Mouse (Mus musculus) thymus, adult 2 months (tissue): ENCODE data around the gene St3gal4. TPM values are rescaled to one million over a fixed set of nuclear protein-coding genes. Genes with fewer than 3 reads are reported as not detected.

Source experiments
- DNase-seq: peaks from one replicate; pipeline ENCODE4 v3.0.0; 2021
- H3K27ac ChIP-seq: fragments of 200-500 bp; 2 replicates; pipeline ENCODE4 v1.5.1; 2012; ENCODE audit warnings: low read length, control low read depth; ENCODE audit not compliant: control insufficient read depth, insufficient read depth
- H3K27me3 ChIP-seq: fragments of 200-500 bp; 2 replicates; pipeline ENCODE4 v1.6.1; 2012; ENCODE audit warnings: mild to moderate bottlenecking, low read length, moderate library complexity, mixed read lengths; ENCODE audit not compliant: control insufficient read depth, insufficient read depth
- H3K36me3 ChIP-seq: fragments of 200-500 bp; 2 replicates; pipeline ENCODE4 v1.6.1; 2012; ENCODE audit warnings: mild to moderate bottlenecking, low read length, moderate library complexity; ENCODE audit not compliant: control insufficient read depth, insufficient read depth
- H3K4me1 ChIP-seq: fragments of 200-500 bp; replicated peaks from 2 replicates; pipeline ENCODE4 v1.6.1; 2012; ENCODE audit warnings: low read length; ENCODE audit not compliant: control insufficient read depth, insufficient read depth
- H3K4me3 ChIP-seq: fragments of 200-500 bp; 2 replicates; pipeline ENCODE4 v1.5.1; 2012; ENCODE audit warnings: mild to moderate bottlenecking, low read length, control low read depth, moderate library complexity; ENCODE audit not compliant: control insufficient read depth, insufficient read depth
- CTCF ChIP-seq: fragments of 200-500 bp; IDR thresholded peaks from 2 replicates; pipeline ENCODE4 v1.5.1; 2012; ENCODE audit warnings: mild to moderate bottlenecking, control low read depth, low read length, moderate library complexity, borderline replicate concordance; ENCODE audit not compliant: control insufficient read depth, poor library complexity, insufficient read depth; ENCODE audit errors: extremely low read depth
- POLR2A ChIP-seq: fragments of 200-500 bp; IDR thresholded peaks from 2 replicates; pipeline ENCODE4 v1.6.1; 2012; ENCODE audit warnings: mild to moderate bottlenecking, low read length, control low read depth, moderate library complexity; ENCODE audit not compliant: control insufficient read depth, poor library complexity, insufficient read depth; ENCODE audit errors: extremely low read depth
- WGBS: fragments of 180-500 bp; shearing (Covaris S2); methylation state at CpG from one replicate; pipeline ENCODE4 v1.1.7; 2018; 5-methylcytosine and 5-hydroxymethylcytosine counted together
- polyA plus RNA-seq: library from polyadenylated mRNA; depleted of rRNA; stranded (reverse); fragments of >200 nt; gene quantifications from 2 replicates; pipeline ENCODE4 v1.2.3, GENCODE M21; 2012

St3gal4 gene
- polyA plus RNA-seq, 1 experiment: 8.9 TPM

DNA sequence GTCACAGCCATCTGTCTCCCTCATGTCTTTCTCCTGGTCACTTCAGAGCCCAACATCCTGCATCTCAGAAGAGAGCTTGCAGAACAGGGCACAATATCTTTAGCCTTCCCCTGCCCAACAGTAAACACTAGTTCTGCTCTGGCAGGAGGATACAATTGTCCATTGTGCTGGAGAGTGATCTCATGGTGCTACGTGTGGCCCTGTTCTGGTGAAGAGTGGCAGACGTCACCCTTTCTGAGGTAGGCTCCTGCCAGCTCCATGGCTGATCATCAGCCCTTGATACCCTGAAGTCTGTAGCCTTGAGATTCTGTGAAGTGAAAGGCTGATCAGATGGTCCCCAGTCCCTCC lies 4.4 kb upstream of the St3gal4 start:
- no peaks in the 10 kb centered on the region for H3K36me3 ChIP-seq
- 91% methylated on average over 2 of the region's 2 CpGs for WGBS
- no peak for DNase-seq
- no peak overlapping the region for H3K4me3 ChIP-seq
- H3K27me3 ChIP-seq: no peaks in the 10 kb centered on the region
- peak overlapping the region; percentile 67 for H3K27ac ChIP-seq
- H3K4me1 ChIP-seq: peaks cover 34% of the 10 kb centered on the region
- TF ChIP-seq POLR2A (no peak), CTCF (no peak)

DNA sequence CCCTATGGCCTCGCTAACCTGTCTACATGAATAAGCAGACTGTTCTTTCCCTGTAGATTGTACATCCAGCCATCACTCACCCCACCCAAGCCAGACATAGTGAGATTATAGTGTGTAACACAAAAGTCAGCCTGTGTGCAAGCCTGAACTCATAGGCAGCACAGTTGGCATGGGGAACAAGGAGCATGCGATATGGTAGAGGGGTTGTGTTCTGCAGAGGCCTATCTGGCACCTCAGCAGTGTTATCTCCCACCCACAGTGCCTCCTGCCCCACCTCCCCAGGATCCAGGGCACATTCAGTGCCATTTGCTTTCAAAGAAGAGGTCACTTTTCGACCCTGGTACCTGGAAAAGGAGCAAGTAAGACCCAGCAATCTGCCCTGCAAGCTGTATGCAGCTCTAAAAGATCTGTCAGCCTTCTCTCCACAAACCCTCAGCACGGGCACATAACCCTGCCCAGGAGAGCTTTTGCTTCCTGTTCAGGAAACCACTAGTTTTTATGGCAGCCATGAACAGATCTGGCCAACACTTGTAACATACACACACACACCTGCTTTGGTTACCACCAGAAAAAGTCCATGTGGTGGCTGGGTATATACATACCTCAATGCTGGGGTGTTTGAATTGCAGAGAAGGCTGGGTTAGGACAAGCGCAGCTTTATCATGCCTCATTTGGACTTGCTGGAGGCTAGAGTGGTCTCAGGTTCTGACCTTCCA lies 3.6 kb upstream of the St3gal4 start:
- no peak for TF ChIP-seq CTCF
- no peak for TF ChIP-seq POLR2A
- 32% methylated on average over 5 of the region's 5 CpGs for WGBS

DNA sequence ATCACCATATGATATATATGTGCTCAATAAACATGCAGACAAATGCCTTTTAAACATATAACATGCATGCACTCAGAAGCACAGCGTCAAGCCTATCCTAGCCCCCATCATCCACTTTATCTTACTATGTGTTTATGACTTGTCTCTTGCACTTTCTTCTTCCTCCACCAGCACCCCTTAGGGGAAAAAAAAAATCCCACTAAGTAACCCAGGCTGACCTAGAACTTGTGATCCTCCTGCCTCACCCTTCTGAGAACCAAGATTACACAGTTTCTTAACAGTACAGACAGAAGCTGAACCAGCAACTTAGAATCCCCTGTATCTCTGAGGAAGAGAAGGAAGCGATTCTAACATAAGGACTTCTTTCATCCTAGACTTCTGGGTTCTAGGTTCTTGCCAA lies 505 bp downstream of the St3gal4 start:
- Histone ChIP-seq H3K27ac (no peak overlapping the region), H3K4me3 (no peak overlapping the region), H3K36me3 (no peaks in the 10 kb centered on the region), H3K4me1 (peaks cover 29% of the 10 kb centered on the region), H3K27me3 (no peaks in the 10 kb centered on the region)
- 85% methylated on average over 2 of the region's 2 CpGs for WGBS
- TF ChIP-seq CTCF: no peak
- no peak for TF ChIP-seq POLR2A
- no peak for DNase-seq

More for the DNA sequence above, 3.6 kb upstream of the St3gal4 start:
- Histone ChIP-seq H3K27ac (peak overlapping the region; percentile 67), H3K36me3 (no peaks in the 10 kb centered on the region), H3K4me1 (peaks cover 35% of the 10 kb centered on the region), H3K27me3 (no peaks in the 10 kb centered on the region), H3K4me3 (no peak overlapping the region)
- no peak for DNase-seq

DNA sequence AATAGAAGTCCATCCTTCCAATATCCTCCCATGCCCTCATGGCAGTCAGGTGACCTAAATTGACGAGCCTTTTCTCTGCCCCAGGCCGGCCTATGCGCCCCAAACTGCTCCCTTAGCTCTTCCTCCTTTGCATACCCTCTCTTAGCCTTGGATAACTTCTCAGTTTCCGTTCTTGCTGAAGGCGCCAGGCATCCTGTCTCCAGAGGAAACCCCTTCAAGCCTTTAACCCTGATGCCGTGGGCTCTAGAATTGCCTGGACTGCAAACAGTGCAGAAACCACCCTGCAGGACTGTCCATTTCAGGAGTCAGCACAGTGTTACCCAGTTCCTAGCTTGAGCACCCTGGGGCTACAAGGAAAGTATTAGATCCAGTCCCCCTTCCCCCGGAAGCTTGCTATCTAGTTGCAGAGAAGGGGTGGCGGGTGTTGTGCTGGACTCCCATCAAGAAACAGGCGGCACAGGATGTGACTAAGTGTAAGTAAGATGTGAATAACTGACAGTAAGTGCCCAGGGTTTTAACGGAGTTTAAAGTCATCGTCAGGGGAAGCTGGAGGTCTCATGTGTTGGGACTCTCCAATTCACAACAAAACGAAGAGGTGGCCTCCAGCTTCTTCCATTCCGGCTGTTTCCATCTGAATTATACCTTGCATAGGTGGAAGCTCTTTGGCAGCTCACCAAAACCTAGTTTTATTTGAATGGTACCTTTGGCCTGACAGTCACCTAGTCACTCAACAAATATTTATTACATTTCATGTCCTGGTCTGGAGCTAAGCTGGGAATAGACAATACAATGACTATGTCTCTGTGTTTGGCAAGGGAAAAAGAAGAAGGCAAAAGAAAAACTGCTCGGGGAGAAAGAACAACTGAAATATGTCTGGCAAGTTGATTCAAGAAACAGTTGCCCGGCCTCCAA lies 1.4 kb downstream of the St3gal4 start:
- TF ChIP-seq POLR2A (no peak), CTCF (no peak)
- H3K36me3 ChIP-seq: no peaks in the 10 kb centered on the region
- peak overlapping the region; percentile 82 for H3K27ac ChIP-seq
- H3K4me1 ChIP-seq: peaks cover 19% of the 10 kb centered on the region
- peak overlapping the region; percentile 65 for H3K4me3 ChIP-seq
- peak; percentile 52 for DNase-seq
- WGBS: 11% methylated on average over 15 of the region's 15 CpGs
- H3K27me3 ChIP-seq: no peaks in the 10 kb centered on the region

DNA sequence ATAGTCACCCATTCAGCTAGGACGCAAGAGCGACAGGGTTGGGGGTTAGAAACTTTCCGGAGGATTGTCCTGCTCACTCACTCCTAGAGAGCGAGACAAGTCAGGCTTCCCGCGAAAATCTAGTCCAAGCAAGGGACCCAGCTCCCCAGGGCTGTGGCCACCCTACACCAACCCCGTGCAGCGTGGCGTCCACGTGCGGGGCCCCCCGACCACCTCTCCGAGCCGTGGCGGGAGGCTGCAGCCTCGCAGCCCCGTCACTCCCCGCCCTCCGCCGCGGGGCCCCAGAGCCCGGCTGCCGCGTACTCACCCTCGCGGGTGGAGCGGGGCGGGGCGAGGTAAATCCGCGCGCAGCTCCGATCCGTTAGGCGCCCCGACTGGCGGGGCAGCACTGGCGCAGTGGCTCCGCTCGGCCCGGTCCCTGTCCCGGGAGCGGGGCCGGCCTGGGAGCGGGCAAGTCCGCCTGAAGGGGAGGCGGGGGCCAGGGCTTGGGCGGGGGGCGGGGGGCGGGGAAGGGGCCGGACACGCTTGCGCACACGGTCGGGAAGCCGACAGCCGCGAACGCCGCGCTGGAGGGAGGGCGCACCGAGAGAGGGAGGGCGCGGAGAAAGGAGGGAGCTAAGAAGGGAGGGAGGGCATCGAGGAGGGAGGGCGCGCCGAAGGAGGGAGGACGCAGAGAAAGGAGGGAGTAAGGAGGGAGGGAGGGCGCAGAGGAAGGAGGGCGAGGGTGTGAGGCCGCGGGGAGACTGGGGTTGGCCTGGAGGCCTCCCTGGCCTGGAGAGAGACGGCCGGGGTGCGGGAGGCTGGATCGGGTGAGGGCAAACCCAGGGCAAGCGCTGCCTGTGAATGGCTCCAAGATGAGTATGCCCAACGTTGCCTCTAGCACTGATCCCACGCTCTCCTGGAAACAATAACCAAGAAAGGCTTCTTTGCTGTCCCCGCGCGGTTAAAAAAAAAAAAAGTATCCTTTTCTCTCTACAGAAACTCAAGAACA lies 2.4 kb downstream of the St3gal4 start:
- Histone ChIP-seq H3K27me3 (no peaks in the 10 kb centered on the region), H3K4me3 (peak overlapping the region; percentile 65), H3K4me1 (peaks cover 17% of the 10 kb centered on the region), H3K27ac (peak overlapping the region; percentile 82), H3K36me3 (no peaks in the 10 kb centered on the region)
- TF ChIP-seq CTCF (no peak), POLR2A (peak; percentile 85)
- under 1% methylated on average over 82 of the region's 84 CpGs for WGBS
- peak; percentile 83 for DNase-seq
